Mouse (Mus musculus) regulatory T cell (primary cell): ENCODE results near the gene Tmprss11g.

ENCODE experiments used
- in situ Hi-C: fragments of 300-600 bp; cut with MboI, MseI; formaldehyde crosslinking; loops from one replicate; pipeline ENCODE4 v1.15.1; 2025; ENCODE audit warnings: high pct_unique_total_duplicates

The Tmprss11g gene

GRCm38 (mm10) chr5:86518500-86518899 is at the start of gene Tmprss11g:
Gene Tmprss11g (minus strand): TSS chr5:86518600.
- in situ Hi-C loops, result no loop called here

- in situ Hi-C loops, result no loop called here
These were observed 28.3 kb upstream of the Tmprss11g start for GRCm38 (mm10) chr5:86546693-86547092.

- in situ Hi-C loops, result no loop called here
These were observed 22.2 kb upstream of the Tmprss11g start for GRCm38 (mm10) chr5:86540601-86541000.

GRCm38 (mm10) chr5:86528725-86529124 is 10.3 kb upstream of the Tmprss11g start:
- in situ Hi-C loops, result no loop called here

- in situ Hi-C loops, result no loop called here
These were observed 6.9 kb downstream of the Tmprss11g start for GRCm38 (mm10) chr5:86511538-86511937.

- in situ Hi-C loops, result no loop called here
These were observed 24.9 kb downstream of the Tmprss11g start for GRCm38 (mm10) chr5:86493453-86493852.

- in situ Hi-C loops, result no loop called here
These were observed 35.8 kb downstream of the Tmprss11g start for GRCm38 (mm10) chr5:86482562-86482961.

GRCm38 (mm10) chr5:86482031-86482430 is 36.4 kb downstream of the Tmprss11g start:
- in situ Hi-C loops, result no loop called here

GRCm38 (mm10) chr5:86473859-86474258 is 44.5 kb downstream of the Tmprss11g start:
- in situ Hi-C loops, result no loop called here

GRCm38 (mm10) chr5:86468890-86469289 is 49.5 kb downstream of the Tmprss11g start, which contains the start of gene Tmprss11a:
Gene Tmprss11a (minus strand): TSS chr5:86468990.
- in situ Hi-C loops, result no loop called here

- in situ Hi-C loops, result no loop called here
These were observed 79.1 kb downstream of the Tmprss11g start for GRCm38 (mm10) chr5:86439306-86439705.

GRCm38 (mm10) chr5:86438548-86438947 is 79.9 kb downstream of the Tmprss11g start:
- in situ Hi-C loops, result no loop called here
